In genomic region chr3:123404945-123405344, GRCm38 (mm10) we compare ENCODE assay signal across 30 mouse cellular contexts. TPM values are rescaled to one million over a fixed set of nuclear protein-coding genes. Genes with fewer than 3 reads are reported as not detected.
A peak's percentile ranks its signal among the peaks of the same experiment; 100 is the strongest.
DNase-seq lines count a peak whose midpoint lies in the region; ATAC-seq and TF ChIP-seq lines count a peak whose summit lies in the region.
"Had no signal": no experiment of that assay in that cellular context is flagged by ENCODE, and none has a peak within 500 bp of the region (broad histone marks: within the 10 kb centered on the region; RNA-seq: fewer than 3 reads in every experiment).

No protein-coding gene starts in this region.

- ATAC-seq in kidney, embryonic 15.5 days (replicated peaks; ENCODE audit: low FRiP score): peak; percentile 62; the same call in 1 of the 2 replicates
- ATAC-seq in midbrain, embryonic 11.5 days (ENCODE audit: low FRiP score): no peak
- ATAC-seq in midbrain, embryonic 15.5 days (replicated peaks): no peak
- peak; percentile 82 for ATAC-seq in liver, embryonic 14.5 days (ENCODE audit: insufficient read depth)
- ATAC-seq in megakaryocyte-erythroid progenitor cell, adult 5-6 weeks (replicated peaks; ENCODE audit: low FRiP score, low TSS enrichment, poor library complexity, severe bottlenecking): peak; percentile 95
- ATAC-seq: forebrain, embryonic 16.5 days; hindbrain, postnatal 0 days had no signal

- H3K9me3 ChIP-seq in kidney, embryonic 15.5 days (replicated peaks): no peaks in the 10 kb centered on the region
- no peaks in the 10 kb centered on the region for H3K9me3 ChIP-seq in midbrain, embryonic 11.5 days (ENCODE audit: control insufficient read depth, low read length)
- H3K9me3 ChIP-seq in midbrain, embryonic 15.5 days: no peaks in the 10 kb centered on the region
- H3K9me3 ChIP-seq in liver, embryonic 14.5 days (ENCODE audit: control insufficient read depth, low read length): no peaks in the 10 kb centered on the region
- H3K9me3 ChIP-seq: heart, embryonic 13.5 days; hindbrain, embryonic 12.5 days; limb, embryonic 10.5 days; limb, embryonic 15.5 days; lung, embryonic 15.5 days; neural tube, embryonic 15.5 days had no signal

- H3K4me3 ChIP-seq in kidney, embryonic 15.5 days (replicated peaks): no peak overlapping the region
- no peak overlapping the region for H3K4me3 ChIP-seq in midbrain, embryonic 11.5 days (ENCODE audit: low read depth, low read length)
- no peak overlapping the region for H3K4me3 ChIP-seq in midbrain, embryonic 15.5 days
- no peak overlapping the region for H3K4me3 ChIP-seq in liver, embryonic 14.5 days (ENCODE audit: insufficient read depth in 1 of 2, low read depth in 2 of 2, low read length in 2 of 2)
- H3K4me3 ChIP-seq: erythroblast, embryonic 14.5 days; gastrocnemius, adult 2 months; heart, embryonic 13.5 days; hindbrain, embryonic 12.5 days; layer of hippocampus, adult 2 months; limb, embryonic 10.5 days; limb, embryonic 15.5 days; lung, embryonic 15.5 days; megakaryocyte, embryonic 14.5 days; neural tube, embryonic 15.5 days had no signal

- H3K9ac ChIP-seq in kidney, embryonic 15.5 days: no peak overlapping the region
- H3K9ac ChIP-seq in midbrain, embryonic 11.5 days (ENCODE audit: low read length): no peak overlapping the region
- no peak overlapping the region for H3K9ac ChIP-seq in midbrain, embryonic 15.5 days
- no peak overlapping the region for H3K9ac ChIP-seq in liver, embryonic 14.5 days (replicated peaks)
- H3K9ac ChIP-seq: heart, embryonic 13.5 days; hindbrain, embryonic 12.5 days; limb, embryonic 15.5 days; lung, embryonic 15.5 days; neural tube, embryonic 15.5 days had no signal

- H3K27me3 ChIP-seq in kidney, embryonic 15.5 days: no peaks in the 10 kb centered on the region
- no peaks in the 10 kb centered on the region for H3K27me3 ChIP-seq in midbrain, embryonic 11.5 days (ENCODE audit: control insufficient read depth, insufficient read depth, low read length)
- H3K27me3 ChIP-seq in midbrain, embryonic 15.5 days (replicated peaks): no peaks in the 10 kb centered on the region
- H3K27me3 ChIP-seq in liver, embryonic 14.5 days (ENCODE audit: control insufficient read depth, insufficient read depth, low read length): no peaks in the 10 kb centered on the region
- H3K27me3 ChIP-seq: heart, embryonic 13.5 days; hindbrain, embryonic 12.5 days; limb, embryonic 15.5 days; lung, embryonic 15.5 days; neural tube, embryonic 15.5 days had no signal

- DNase-seq in kidney, adult 18-20 months: no peak
- peak; percentile 53 for DNase-seq in midbrain, embryonic 11.5 days (ENCODE audit: low spot score, missing footprints)
- DNase-seq in liver, embryonic 14.5 days (ENCODE audit: low read depth in 3 of 3, low spot score in 3 of 3): no peak
- no peak for DNase-seq in ovary, adult 18-20 months (ENCODE audit: low spot score)
- no peak for DNase-seq in left cerebral cortex, postnatal 25 days (ENCODE audit: low spot score in 2 of 2)
- DNase-seq: adrenal gland, postnatal 36 days; cerebellum, adult 18-20 months; cerebellum, postnatal 10 days; gastrocnemius, adult 2 months; gastrocnemius, postnatal 36 days; kidney, adult 8-10 months; kidney, postnatal 36 days; midbrain, embryonic 14.5 days; thymus, adult 2 months; thymus, postnatal 36 days had no signal

- 73% methylated on average over 3 of the region's 3 CpGs for WGBS in kidney, embryonic 15.5 days
- 88% methylated on average over 3 of the region's 3 CpGs for WGBS in midbrain, embryonic 11.5 days
- 83% methylated on average over 3 of the region's 3 CpGs for WGBS in midbrain, embryonic 15.5 days
- WGBS in liver, embryonic 14.5 days (ENCODE audit: insufficient replicate concordance): 31% methylated on average over 3 of the region's 3 CpGs

- TF ChIP-seq EP300 in liver, embryonic 14.5 days (IDR thresholded peaks at IDR 0.05; ENCODE audit: low read depth): peak; percentile 54

- H3K4me1 ChIP-seq in kidney, embryonic 15.5 days: no peaks in the 10 kb centered on the region
- no peaks in the 10 kb centered on the region for H3K4me1 ChIP-seq in midbrain, embryonic 11.5 days (ENCODE audit: control insufficient read depth, insufficient read depth, low read length)
- H3K4me1 ChIP-seq in midbrain, embryonic 15.5 days: no peaks in the 10 kb centered on the region
- H3K4me1 ChIP-seq in liver, embryonic 14.5 days (replicated peaks; ENCODE audit: control insufficient read depth in 2 of 2, insufficient read depth in 2 of 2, low read length in 1 of 2): no peaks in the 10 kb centered on the region; a peak in 1 of 4 replicates
- H3K4me1 ChIP-seq: heart, embryonic 13.5 days; hindbrain, embryonic 12.5 days; limb, embryonic 10.5 days; limb, embryonic 15.5 days; lung, embryonic 15.5 days; megakaryocyte, embryonic 14.5 days; neural tube, embryonic 15.5 days had no signal

- H3K4me2 ChIP-seq in kidney, embryonic 15.5 days: no peak overlapping the region
- no peak overlapping the region for H3K4me2 ChIP-seq in midbrain, embryonic 11.5 days
- H3K4me2 ChIP-seq in midbrain, embryonic 15.5 days: no peak overlapping the region
- no peak overlapping the region for H3K4me2 ChIP-seq in liver, embryonic 14.5 days (ENCODE audit: low read depth)
- H3K4me2 ChIP-seq: heart, embryonic 13.5 days; hindbrain, embryonic 12.5 days; limb, embryonic 15.5 days; lung, embryonic 15.5 days; neural tube, embryonic 15.5 days had no signal

- intact Hi-C loops in left cerebral cortex, postnatal 25 days (cut with DNase I): no loop called here

- no peak overlapping the region for H3K27ac ChIP-seq in kidney, embryonic 15.5 days
- no peak overlapping the region for H3K27ac ChIP-seq in midbrain, embryonic 11.5 days (ENCODE audit: low read depth, low read length)
- H3K27ac ChIP-seq in midbrain, embryonic 15.5 days: no peak overlapping the region
- no peak overlapping the region for H3K27ac ChIP-seq in liver, embryonic 14.5 days
- H3K27ac ChIP-seq: gastrocnemius, adult 2 months; heart, embryonic 13.5 days; hindbrain, embryonic 12.5 days; hindbrain, postnatal 0 days; layer of hippocampus, adult 2 months; limb, embryonic 10.5 days; limb, embryonic 15.5 days; lung, embryonic 15.5 days; neural tube, embryonic 15.5 days; stomach, postnatal 0 days had no signal

- H3K36me3 ChIP-seq in kidney, embryonic 15.5 days: no peaks in the 10 kb centered on the region
- no peaks in the 10 kb centered on the region for H3K36me3 ChIP-seq in midbrain, embryonic 11.5 days (ENCODE audit: control insufficient read depth, insufficient read depth, low read length)
- no peaks in the 10 kb centered on the region for H3K36me3 ChIP-seq in midbrain, embryonic 15.5 days (replicated peaks)
- no peaks in the 10 kb centered on the region for H3K36me3 ChIP-seq in liver, embryonic 14.5 days (replicated peaks; ENCODE audit: control insufficient read depth, insufficient read depth, low read depth)
- H3K36me3 ChIP-seq: heart, embryonic 13.5 days; hindbrain, embryonic 12.5 days; limb, embryonic 10.5 days; limb, embryonic 15.5 days; lung, embryonic 15.5 days; neural tube, embryonic 15.5 days had no signal

- TF ChIP-seq CTCF in liver, embryonic 14.5 days (IDR thresholded peaks at IDR 0.05; ENCODE audit: low read depth): no peak

RNA-seq across cellular contexts. Expression of gene Mettl14, which starts 19.0 kb away (rescaled TPM):
- 29.0 and 30.8 TPM in 2 replicates for polyA plus RNA-seq in kidney, embryonic 15.5 days (2015; fragmentation: Nextera tagmentation; extraction: Ambion mirVana)
- polyA plus RNA-seq in midbrain, embryonic 11.5 days (2014; fragmentation: Nextera tagmentation; extraction: Ambion mirVana): 34.8 and 37.1 TPM in 2 replicates
- polyA plus RNA-seq in midbrain, embryonic 15.5 days (2015; fragmentation: Nextera tagmentation; extraction: Ambion mirVana): 21.6 and 22.3 TPM in 2 replicates
- polyA plus RNA-seq in liver, embryonic 14.5 days (2012; rRNA removed): 3.5 and 5.9 TPM in 2 replicates
- 5.6 and 6.4 TPM in 2 replicates for polyA plus RNA-seq in liver, embryonic 14.5 days (2014; fragmentation: Nextera tagmentation; extraction: Ambion mirVana)
- total RNA-seq in megakaryocyte-erythroid progenitor cell, adult 5-6 weeks (2014; fragmentation: Nextera tagmentation): 19.5 and 24.2 TPM in 2 replicates
- 33.0 and 42.4 TPM in 2 replicates for total RNA-seq in megakaryocyte-erythroid progenitor cell, adult 5-6 weeks (2017)
- 10 to 100 TPM; 13.5 to 15.2 TPM for total RNA-seq in left cerebral cortex, postnatal 25 days (2021)

RNA-seq across cellular contexts. Expression of gene Prss12, which starts 41.8 kb away (rescaled TPM):
- 5.6 and 6.8 TPM in 2 replicates for polyA plus RNA-seq in kidney, embryonic 15.5 days (2015; fragmentation: Nextera tagmentation; extraction: Ambion mirVana)
- 6.4 and 6.6 TPM in 2 replicates for polyA plus RNA-seq in midbrain, embryonic 11.5 days (2014; fragmentation: Nextera tagmentation; extraction: Ambion mirVana)
- 12.1 and 13.0 TPM in 2 replicates for polyA plus RNA-seq in midbrain, embryonic 15.5 days (2015; fragmentation: Nextera tagmentation; extraction: Ambion mirVana)
- polyA plus RNA-seq in liver, embryonic 14.5 days (2012; rRNA removed): 0.13 and 0.18 TPM in 2 replicates
- 0.25 and 0.34 TPM in 2 replicates for polyA plus RNA-seq in liver, embryonic 14.5 days (2014; fragmentation: Nextera tagmentation; extraction: Ambion mirVana)
- not detected in 2 replicates for total RNA-seq in megakaryocyte-erythroid progenitor cell, adult 5-6 weeks (2014; fragmentation: Nextera tagmentation)
- not detected in 2 replicates for total RNA-seq in megakaryocyte-erythroid progenitor cell, adult 5-6 weeks (2017)
- total RNA-seq in left cerebral cortex, postnatal 25 days (2021): 10 to 100 TPM; 14.8 to 15.0 TPM
- polyA plus RNA-seq: erythroblast, embryonic 14.5 days had no signal

Comparison
In these comparisons a context has a peak if more than half of its experiments do, and no peak if none do; other contexts are left out.
1. ATAC-seq: peak in kidney, embryonic 15.5 days (single experiment), liver, embryonic 14.5 days (single experiment) and megakaryocyte-erythroid progenitor cell, adult 5-6 weeks (single experiment); none in midbrain, embryonic 11.5 days (single experiment) and midbrain, embryonic 15.5 days (single experiment).